Mouse (Mus musculus) hindbrain, embryonic 14.5 days (tissue): ENCODE measurements at regions not wholly inside any gene's neighbourhood (a gene's known extent, or its start where the extent isn't known, plus 50 kb on each side); places are given as distances from the start of the nearest gene placed in this dataset.

ENCODE experiments used
- ATAC-seq: fragments of 200-750 bp; cut with Nextera tagmentation; 2 replicates; pipeline ENCODE4 v1.8.0; 2017; ENCODE audit warnings: moderate number of reproducible peaks, mild to moderate bottlenecking, moderate TSS enrichment, moderate library complexity; ENCODE audit not compliant: low FRiP score
- DNase-seq: peaks from one replicate; pipeline ENCODE4 v3.0.0-alpha.2; 2015; ENCODE audit warnings: low spot score
- H3K27ac ChIP-seq: fragments of 300-500 bp; sonication (generic); 2 replicates; pipeline ENCODE4 v1.5.1; 2014; ENCODE audit warnings: mild to moderate bottlenecking, moderate library complexity
- H3K27me3 ChIP-seq: fragments of 300-500 bp; sonication (generic); 2 replicates; pipeline ENCODE4 v1.6.1; 2014; ENCODE audit warnings: mild to moderate bottlenecking, low read length, mixed read lengths; ENCODE audit not compliant: control insufficient read depth, insufficient read depth
- H3K36me3 ChIP-seq: fragments of 300-500 bp; sonication (generic); replicated peaks from 2 replicates; pipeline ENCODE4 v1.6.1; 2014; ENCODE audit not compliant: control insufficient read depth, insufficient read depth
- H3K4me1 ChIP-seq: fragments of 300-500 bp; sonication (generic); replicated peaks from 2 replicates; pipeline ENCODE4 v1.6.1; 2014; ENCODE audit warnings: antibody characterized with exemption, low read length, mixed read lengths; ENCODE audit not compliant: control insufficient read depth, insufficient read depth
- H3K4me2 ChIP-seq: fragments of 300-500 bp; sonication (generic); replicated peaks from 2 replicates; pipeline ENCODE4 v1.6.1; 2014; ENCODE audit warnings: mild to moderate bottlenecking, moderate library complexity
- H3K4me3 ChIP-seq: fragments of 300-500 bp; sonication (generic); replicated peaks from 2 replicates; pipeline ENCODE4 v1.5.1; 2014; ENCODE audit warnings: mild to moderate bottlenecking, low read length
- H3K9ac ChIP-seq: fragments of 300-500 bp; sonication (generic); 2 replicates; pipeline ENCODE4 v1.6.1; 2014
- H3K9me3 ChIP-seq: fragments of 300-500 bp; sonication (generic); 2 replicates; pipeline ENCODE4 v1.6.1; 2016; ENCODE audit warnings: low read length; ENCODE audit not compliant: control insufficient read depth
- WGBS: fragments of 180-500 bp; shearing (Covaris S2); extraction: QIAGEN DNeasy Blood & Tissue Kit; methylation state at CpG from one replicate; pipeline ENCODE4 v1.1.7; 2014; 5-methylcytosine and 5-hydroxymethylcytosine counted together

- Histone ChIP-seq H3K4me3 (no peak overlapping the region), H3K9me3 (no peaks in the 10 kb centered on the region), H3K36me3 (no peaks in the 10 kb centered on the region), H3K4me2 (peak overlapping the region; percentile 43), H3K4me1 (peaks cover 14% of the 10 kb centered on the region; the same call in 1 of the 2 replicates), H3K27ac (peak overlapping the region; percentile 52; the same call in 1 of the 2 replicates), H3K9ac (no peak overlapping the region), H3K27me3 (no peaks in the 10 kb centered on the region)
- ATAC-seq, result peak; percentile 83
- WGBS, result 7% methylated on average over 11 of the region's 11 CpGs
- DNase-seq, result peak; percentile 78
Observed at GRCm38 (mm10) chr11:17460024-17460919, 202.9 kb downstream of the C1d start.

- Histone ChIP-seq H3K4me2 (peak overlapping the region; percentile 43), H3K4me3 (0 out of 2 replicates have a peak overlapping the region, but pooled peaks have one; percentile 7), H3K36me3 (no peaks in the 10 kb centered on the region), H3K27ac (peak overlapping the region; percentile 38; the same call in 1 of the 2 replicates), H3K9ac (no peak overlapping the region), H3K4me1 (peaks cover 14% of the 10 kb centered on the region; the same call in 1 of the 2 replicates), H3K27me3 (no peaks in the 10 kb centered on the region), H3K9me3 (no peaks in the 10 kb centered on the region)
- ATAC-seq (peak; percentile 51; the same call in 1 of the 2 replicates), DNase-seq (peak; percentile 62)
- 2% methylated on average over 13 of the region's 13 CpGs for whole genome bisulfite sequencing
Observed at GRCm38 (mm10) chr11:17460920-17461279, 203.5 kb downstream of the C1d start.

- H3K4me2 ChIP-seq, result no peak overlapping the region
- H3K27me3 ChIP-seq, result no peaks in the 10 kb centered on the region
- DNase-seq, result no peak
- no peak overlapping the region for H3K27ac ChIP-seq
- 88% methylated on average over 1 of the region's 1 CpGs for WGBS
- H3K36me3 ChIP-seq, result no peaks in the 10 kb centered on the region
- no peak overlapping the region for H3K9ac ChIP-seq
- no peak overlapping the region for H3K4me3 ChIP-seq
- no peak for ATAC-seq
- H3K9me3 ChIP-seq, result no peaks in the 10 kb centered on the region
- peaks cover 14% of the 10 kb centered on the region; the same call in 1 of the 2 replicates for H3K4me1 ChIP-seq
Observed at GRCm38 (mm10) chr11:17461701-17462100, 204.3 kb downstream of the C1d start.

GRCm38 (mm10) chr11:17464875-17465274, 207.5 kb downstream of the C1d start:
- no peaks in the 10 kb centered on the region for H3K36me3 ChIP-seq
- no peak overlapping the region for H3K9ac ChIP-seq
- 41% methylated on average over 2 of the region's 2 CpGs for WGBS
- no peak overlapping the region for H3K4me3 ChIP-seq
- H3K4me2 ChIP-seq, result no peak overlapping the region
- peaks cover 11% of the 10 kb centered on the region; the same call in 1 of the 2 replicates for H3K4me1 ChIP-seq
- no peaks in the 10 kb centered on the region for H3K9me3 ChIP-seq
- no peak overlapping the region for H3K27ac ChIP-seq
- no peaks in the 10 kb centered on the region for H3K27me3 ChIP-seq
- DNase-seq, result peak; percentile 73
- ATAC-seq, result peak; percentile 72; the same call in 1 of the 2 replicates

- no peaks in the 10 kb centered on the region for H3K4me1 ChIP-seq
- H3K9me3 ChIP-seq, result no peaks in the 10 kb centered on the region
- no peaks in the 10 kb centered on the region for H3K36me3 ChIP-seq
- no peak overlapping the region for H3K27ac ChIP-seq
- DNase-seq, result no peak
- ATAC-seq, result no peak
- H3K4me3 ChIP-seq, result no peak overlapping the region
- WGBS, result 91% methylated on average over 2 of the region's 2 CpGs
- no peak overlapping the region for H3K4me2 ChIP-seq
- no peaks in the 10 kb centered on the region for H3K27me3 ChIP-seq
- no peak overlapping the region for H3K9ac ChIP-seq
Observed at GRCm38 (mm10) chr11:17468431-17469165, 211.2 kb downstream of the C1d start.

- no peak for ATAC-seq
- WGBS, result 82% methylated on average over 4 of the region's 4 CpGs
- no peaks in the 10 kb centered on the region for H3K9me3 ChIP-seq
Observed at GRCm38 (mm10) chr11:17481436-17481996, 224.1 kb downstream of the C1d start.

GRCm38 (mm10) chr11:17483849-17484441, 226.6 kb downstream of the C1d start:
- no peak overlapping the region for H3K9ac ChIP-seq
- H3K27me3 ChIP-seq, result no peaks in the 10 kb centered on the region
- DNase-seq (no peak), ATAC-seq (no peak)
- no peaks in the 10 kb centered on the region for H3K36me3 ChIP-seq
- H3K27ac ChIP-seq, result no peak overlapping the region
- no peaks in the 10 kb centered on the region for H3K9me3 ChIP-seq
- no peak overlapping the region for H3K4me2 ChIP-seq
- WGBS, result 77% methylated on average over 3 of the region's 3 CpGs
- no peaks in the 10 kb centered on the region for H3K4me1 ChIP-seq
- no peak overlapping the region for H3K4me3 ChIP-seq

More at GRCm38 (mm10) chr11:17481436-17481996, 224.1 kb downstream of the C1d start:
- Histone ChIP-seq H3K36me3 (no peaks in the 10 kb centered on the region), H3K27ac (no peak overlapping the region), H3K4me2 (no peak overlapping the region), H3K4me1 (no peaks in the 10 kb centered on the region), H3K27me3 (no peaks in the 10 kb centered on the region), H3K4me3 (no peak overlapping the region), H3K9ac (no peak overlapping the region)
- DNase-seq, result no peak

- H3K36me3 ChIP-seq, result no peaks in the 10 kb centered on the region
- H3K9me3 ChIP-seq, result no peaks in the 10 kb centered on the region
- peak; percentile 21 for DNase-seq
- no peak overlapping the region for H3K4me2 ChIP-seq
- 78% methylated on average over 14 of the region's 14 CpGs for WGBS
- no peak overlapping the region for H3K27ac ChIP-seq
- H3K27me3 ChIP-seq, result no peaks in the 10 kb centered on the region
- peak; percentile 31; the same call in 1 of the 2 replicates for ATAC-seq
- no peaks in the 10 kb centered on the region for H3K4me1 ChIP-seq
- H3K4me3 ChIP-seq, result no peak overlapping the region
- H3K9ac ChIP-seq, result no peak overlapping the region
Observed at GRCm38 (mm10) chr11:17501120-17502043, 244.0 kb downstream of the C1d start.
